Mouse (Mus musculus): ENCODE measurements around the gene Dpp6. TPM values are rescaled to one million over a fixed set of nuclear protein-coding genes. Genes with fewer than 3 reads are reported as not detected.

Dpp6 gene
- total and polyA plus RNA-seq, 3 experiments = 0.16 TPM; not detected in 2

- Histone ChIP-seq H3K27me3 (ENCODE audit: insufficient read depth, low read length) (no peaks in the 10 kb centered on the region), H3K4me3 (ENCODE audit: low read depth, low read length) (no peak overlapping the region), H3K9me3 (replicated peaks) (peaks cover 31% of the 10 kb centered on the region), H3K4me1 (ENCODE audit: insufficient read depth, low read depth, low read length) (no peaks in the 10 kb centered on the region), H3K36me3 (replicated peaks) (no peaks in the 10 kb centered on the region)
- ATAC-seq (ENCODE audit: extremely low read depth, insufficient number of reproducible peaks, low FRiP score, poor library complexity, severe bottlenecking) (no peak), DNase-seq (ENCODE audit: low spot score) (no peak)
- TF ChIP-seq TAL1 (conservative IDR thresholded peaks at IDR 0.05; ENCODE audit: low read depth, low read length) = no peak
- no peak for TF ChIP-seq CTCF (IDR thresholded peaks at IDR 0.05; ENCODE audit: low read depth, low read length)
- no peak for TF ChIP-seq GATA1 (IDR thresholded peaks at IDR 0.05; ENCODE audit: borderline replicate concordance, low read length)
Observed at GRCm38 (mm10) chr5:26934911-26935310, 117.9 kb downstream of the Dpp6 start.

- ATAC-seq (ENCODE audit: extremely low read depth, insufficient number of reproducible peaks, low FRiP score, poor library complexity, severe bottlenecking) = no peak
- DNase-seq (ENCODE audit: low spot score) = no peak
- no peaks in the 10 kb centered on the region for H3K4me1 ChIP-seq (ENCODE audit: insufficient read depth, low read depth, low read length)
- no peak overlapping the region for H3K4me3 ChIP-seq (ENCODE audit: low read depth, low read length)
- TF ChIP-seq CTCF (IDR thresholded peaks at IDR 0.05; ENCODE audit: low read depth, low read length) (no peak), GATA2 (IDR thresholded peaks at IDR 0.05; ENCODE audit: borderline replicate concordance, low read depth, low read length) (no peak), GATA1 (IDR thresholded peaks at IDR 0.05; ENCODE audit: borderline replicate concordance, low read length) (no peak), POLR2AphosphoS5 (IDR thresholded peaks at IDR 0.05; ENCODE audit: insufficient replicate concordance, low read depth, low read length) (no peak), TAL1 (conservative IDR thresholded peaks at IDR 0.05; ENCODE audit: low read depth, low read length) (no peak)
- peaks cover 24% of the 10 kb centered on the region for H3K9me3 ChIP-seq (replicated peaks)
- no peaks in the 10 kb centered on the region for H3K36me3 ChIP-seq (replicated peaks)
- no peaks in the 10 kb centered on the region for H3K27me3 ChIP-seq (ENCODE audit: insufficient read depth, low read length)
Observed at GRCm38 (mm10) chr5:26941471-26941870, 124.5 kb downstream of the Dpp6 start.

DNA sequence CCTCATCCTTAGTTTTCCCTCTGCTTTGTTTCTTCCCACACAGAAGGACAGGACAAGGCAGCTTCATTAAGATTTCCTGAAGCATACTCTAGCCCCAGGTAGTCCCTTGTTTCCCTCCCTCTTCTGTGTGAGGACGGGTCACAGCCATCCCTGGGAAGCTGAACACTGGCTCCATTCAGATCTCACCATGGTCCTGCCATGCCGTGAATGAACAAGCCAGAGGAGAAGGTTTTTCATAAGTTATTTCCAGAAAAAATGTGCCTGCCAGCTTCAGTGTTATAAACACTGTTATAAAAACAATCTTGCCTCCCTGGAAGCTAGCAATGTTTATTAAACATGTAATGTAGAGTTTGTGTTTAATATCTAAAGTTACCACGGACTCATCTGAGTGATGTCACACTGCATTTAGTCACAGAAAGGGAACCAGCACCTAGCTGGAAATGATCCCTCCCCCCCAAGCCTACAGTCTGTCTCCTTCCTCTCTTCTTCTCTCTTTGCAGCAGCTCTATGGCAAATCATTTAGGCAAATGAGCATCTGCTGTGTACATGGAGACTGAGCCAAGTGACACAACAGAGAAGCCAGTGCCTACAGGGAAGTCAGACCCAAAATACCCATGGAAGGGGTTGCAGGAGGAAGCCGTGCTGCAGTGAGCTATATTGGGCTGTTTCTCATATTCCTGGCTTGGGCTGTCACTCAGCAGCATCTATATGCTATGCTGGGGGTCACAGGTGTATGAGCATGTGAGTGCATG, 128.3 kb downstream of the Dpp6 start:
- TF ChIP-seq GATA1 (IDR thresholded peaks at IDR 0.05; ENCODE audit: borderline replicate concordance, low read length) (no peak), CTCF (IDR thresholded peaks at IDR 0.05; ENCODE audit: low read depth, low read length) (no peak), GATA2 (IDR thresholded peaks at IDR 0.05; ENCODE audit: borderline replicate concordance, low read depth, low read length) (no peak), TAL1 (conservative IDR thresholded peaks at IDR 0.05; ENCODE audit: low read depth, low read length) (no peak), POLR2AphosphoS5 (IDR thresholded peaks at IDR 0.05; ENCODE audit: insufficient replicate concordance, low read depth, low read length) (no peak)
- Histone ChIP-seq H3K27me3 (ENCODE audit: insufficient read depth, low read length) (no peaks in the 10 kb centered on the region), H3K4me1 (ENCODE audit: insufficient read depth, low read depth, low read length) (no peaks in the 10 kb centered on the region), H3K4me3 (ENCODE audit: low read depth, low read length) (no peak overlapping the region), H3K36me3 (replicated peaks) (no peaks in the 10 kb centered on the region), H3K9me3 (replicated peaks) (peaks cover 20% of the 10 kb centered on the region)
- ATAC-seq (ENCODE audit: extremely low read depth, insufficient number of reproducible peaks, low FRiP score, poor library complexity, severe bottlenecking) (no peak), DNase-seq (ENCODE audit: low spot score) (no peak)

DNA sequence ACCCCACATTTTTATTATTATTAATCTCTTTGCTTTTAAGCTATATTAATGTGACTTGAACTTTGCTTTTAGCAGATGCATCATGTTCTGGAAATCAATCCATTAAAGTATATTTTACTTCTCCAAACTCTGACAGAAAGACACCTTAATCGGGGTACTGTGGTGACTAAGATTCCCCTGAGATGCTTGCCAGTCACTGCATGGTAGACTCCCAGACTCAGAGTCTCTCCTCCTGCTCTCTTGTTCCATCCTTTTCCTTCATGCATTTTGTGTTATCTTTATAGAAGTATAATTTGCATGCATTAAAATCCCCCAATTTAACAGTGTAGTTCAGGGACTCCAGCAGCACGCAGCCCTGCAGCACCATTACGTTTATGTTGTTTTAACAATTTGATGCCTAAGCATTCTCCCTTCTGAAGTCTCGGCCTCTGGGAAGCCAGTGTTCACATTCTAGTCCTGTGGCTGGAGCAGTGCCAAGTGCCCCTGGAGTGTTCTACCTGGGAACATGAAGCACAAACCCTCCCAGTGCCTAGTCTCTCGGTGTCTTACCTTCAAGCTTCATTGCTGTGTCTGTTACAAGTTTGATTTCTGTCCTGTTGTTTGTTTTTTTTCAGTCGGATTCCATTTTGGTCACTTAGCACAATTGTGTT, 153.1 kb downstream of the Dpp6 start:
- DNase-seq (ENCODE audit: low spot score) (no peak), ATAC-seq (ENCODE audit: extremely low read depth, insufficient number of reproducible peaks, low FRiP score, poor library complexity, severe bottlenecking) (no peak)
- no peaks in the 10 kb centered on the region for H3K27me3 ChIP-seq (ENCODE audit: insufficient read depth, low read length)
- H3K4me3 ChIP-seq (ENCODE audit: low read depth, low read length) = no peak overlapping the region
- peaks cover 10% of the 10 kb centered on the region for H3K9me3 ChIP-seq (replicated peaks)
- no peaks in the 10 kb centered on the region for H3K4me1 ChIP-seq (ENCODE audit: insufficient read depth, low read depth, low read length)
- no peaks in the 10 kb centered on the region for H3K36me3 ChIP-seq (replicated peaks)
- TF ChIP-seq TAL1 (conservative IDR thresholded peaks at IDR 0.05; ENCODE audit: low read depth, low read length) = no peak
- no peak for TF ChIP-seq GATA2 (IDR thresholded peaks at IDR 0.05; ENCODE audit: borderline replicate concordance, low read depth, low read length)
- TF ChIP-seq POLR2AphosphoS5 (IDR thresholded peaks at IDR 0.05; ENCODE audit: insufficient replicate concordance, low read depth, low read length) = no peak
- no peak for TF ChIP-seq GATA1 (IDR thresholded peaks at IDR 0.05; ENCODE audit: borderline replicate concordance, low read length)
- TF ChIP-seq CTCF (IDR thresholded peaks at IDR 0.05; ENCODE audit: low read depth, low read length) = no peak

GRCm38 (mm10) chr5:26973166-26973565, 156.2 kb downstream of the Dpp6 start:
- H3K27me3 ChIP-seq (ENCODE audit: insufficient read depth, low read length) = no peaks in the 10 kb centered on the region
- no peak overlapping the region for H3K4me3 ChIP-seq (ENCODE audit: low read depth, low read length)
- no peak for TF ChIP-seq POLR2AphosphoS5 (IDR thresholded peaks at IDR 0.05; ENCODE audit: insufficient replicate concordance, low read depth, low read length)
- no peak for TF ChIP-seq CTCF (IDR thresholded peaks at IDR 0.05; ENCODE audit: low read depth, low read length)
- no peak for TF ChIP-seq GATA2 (IDR thresholded peaks at IDR 0.05; ENCODE audit: borderline replicate concordance, low read depth, low read length)
- no peak for TF ChIP-seq GATA1 (IDR thresholded peaks at IDR 0.05; ENCODE audit: borderline replicate concordance, low read length)
- TF ChIP-seq TAL1 (conservative IDR thresholded peaks at IDR 0.05; ENCODE audit: low read depth, low read length) = no peak
- H3K36me3 ChIP-seq (replicated peaks) = no peaks in the 10 kb centered on the region
- H3K9me3 ChIP-seq (replicated peaks) = peaks cover 7% of the 10 kb centered on the region
- ATAC-seq (ENCODE audit: extremely low read depth, insufficient number of reproducible peaks, low FRiP score, poor library complexity, severe bottlenecking) = no peak
- no peak for DNase-seq (ENCODE audit: low spot score)
- H3K4me1 ChIP-seq (ENCODE audit: insufficient read depth, low read depth, low read length) = no peaks in the 10 kb centered on the region

DNA sequence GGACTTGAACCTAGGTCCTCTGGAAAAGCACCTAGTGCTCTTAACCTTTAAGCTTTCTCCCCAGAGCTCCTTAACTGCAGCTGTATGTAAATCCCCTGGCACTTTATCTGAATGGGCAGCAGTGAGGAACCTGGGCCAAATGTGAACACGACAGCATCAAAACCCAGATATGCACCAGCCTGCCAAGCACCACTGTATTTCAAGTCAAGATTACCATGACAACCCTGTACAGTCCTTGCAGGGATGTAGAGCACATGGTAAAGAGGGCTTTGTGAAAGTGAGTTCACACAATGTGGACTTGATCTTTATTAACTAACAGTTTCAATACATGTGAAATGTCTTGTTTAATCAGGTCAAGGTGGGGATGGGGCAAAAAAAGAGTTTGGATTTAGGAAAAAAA, 162.3 kb downstream of the Dpp6 start:
- H3K4me1 ChIP-seq (ENCODE audit: insufficient read depth, low read depth, low read length) = no peaks in the 10 kb centered on the region
- H3K4me3 ChIP-seq (ENCODE audit: low read depth, low read length) = no peak overlapping the region
- H3K27me3 ChIP-seq (ENCODE audit: insufficient read depth, low read length) = no peaks in the 10 kb centered on the region
- no peak for DNase-seq (ENCODE audit: low spot score)
- ATAC-seq (ENCODE audit: extremely low read depth, insufficient number of reproducible peaks, low FRiP score, poor library complexity, severe bottlenecking) = no peak
- TF ChIP-seq POLR2AphosphoS5 (IDR thresholded peaks at IDR 0.05; ENCODE audit: insufficient replicate concordance, low read depth, low read length) (no peak), CTCF (IDR thresholded peaks at IDR 0.05; ENCODE audit: low read depth, low read length) (no peak), TAL1 (conservative IDR thresholded peaks at IDR 0.05; ENCODE audit: low read depth, low read length) (no peak)
- peaks cover 15% of the 10 kb centered on the region for H3K9me3 ChIP-seq (replicated peaks)
- H3K36me3 ChIP-seq (replicated peaks) = no peaks in the 10 kb centered on the region

Data from G1E (cell line).